Mouse (Mus musculus): ENCODE measurements around the gene Stpg3. TPM values are rescaled to one million over a fixed set of nuclear protein-coding genes. Genes with fewer than 3 reads are reported as not detected.
A peak's percentile ranks its signal among the peaks of the same experiment; 100 is the strongest.

Gene Stpg3
- total and polyA plus RNA-seq, 3 experiments, result 0.07 TPM; not detected in 2

DNA sequence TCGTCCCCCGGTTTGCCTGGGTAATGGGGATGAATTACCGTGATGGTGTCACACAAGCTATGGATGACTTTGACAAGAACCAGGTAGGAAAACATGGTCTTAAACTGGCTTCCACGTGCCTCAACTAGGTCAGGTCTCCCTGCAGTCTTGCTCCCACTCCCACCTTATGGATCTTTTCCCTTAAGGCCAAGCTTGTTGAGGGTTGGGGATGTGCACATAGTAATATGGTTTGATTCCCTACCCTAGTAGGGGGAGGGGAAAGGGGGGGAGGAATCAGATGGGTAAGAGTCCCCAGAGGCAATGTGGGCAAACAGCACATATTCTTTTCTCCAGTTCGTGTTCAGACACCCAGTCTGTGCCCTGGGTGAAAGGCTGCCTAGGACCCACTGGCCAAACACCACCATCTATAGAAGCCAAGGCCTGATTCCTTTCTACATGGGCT is 6.9 kb upstream of the Stpg3 start (continued):
- TF ChIP-seq ZKSCAN1 (IDR thresholded peaks at IDR 0.05; ENCODE audit: low read depth, low read length), result no peak
- TF ChIP-seq NELFE (IDR thresholded peaks at IDR 0.05; ENCODE audit: low read depth, low read length), result no peak
- no peak for TF ChIP-seq TCF12 (IDR thresholded peaks at IDR 0.05; ENCODE audit: low read depth, low read length)
- TF ChIP-seq JUND (IDR thresholded peaks at IDR 0.05; ENCODE audit: low read depth, low read length), result no peak
- no peak for TF ChIP-seq MXI1 (IDR thresholded peaks at IDR 0.05; ENCODE audit: low read depth, low read length)
- 0 out of 2 replicates have a peak, but pooled peaks have one; percentile 27 for TF ChIP-seq MYC (IDR thresholded peaks at IDR 0.05; ENCODE audit: low read depth, low read length)
- TF ChIP-seq SIN3A (IDR thresholded peaks at IDR 0.05; ENCODE audit: low read length), result 0 out of 2 replicates have a peak, but pooled peaks have one; percentile 11
- peak; percentile 61 to 77; a peak in 3 of 4 replicates for TF ChIP-seq POLR2A (IDR thresholded peaks at IDR 0.05; ENCODE audit: control insufficient read depth in 1 of 2, insufficient read depth in 1 of 2, low read depth in 1 of 2, low read length in 2 of 2, poor library complexity in 1 of 2)

DNA sequence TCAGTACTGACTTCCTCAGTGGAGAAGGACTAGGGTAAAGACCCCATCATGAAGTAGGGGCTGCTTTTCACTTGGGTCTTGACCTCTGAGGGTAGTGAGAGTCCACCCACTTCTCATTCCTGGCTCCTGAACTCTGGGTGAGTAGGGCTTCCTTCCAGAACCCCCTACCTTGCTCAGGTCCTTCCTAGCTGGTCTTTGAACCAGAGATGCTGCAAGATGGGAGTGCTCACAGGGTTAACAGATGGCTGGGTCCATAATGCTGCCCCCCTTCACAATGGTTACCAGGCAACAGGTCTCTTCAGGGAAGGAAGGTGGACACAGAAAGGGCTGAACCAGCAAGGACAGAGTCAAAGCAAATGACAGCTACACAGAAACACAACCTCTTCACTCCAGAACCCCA is 4.0 kb upstream of the Stpg3 start, which contains the start of gene Fam166a:
Fam166a (plus strand) TSS at position 301 of the 400 bp plus-strand sequence.
- Histone ChIP-seq H3K4me3 (ENCODE audit: control insufficient read depth in 1 of 2, insufficient read depth in 1 of 2, low read depth in 2 of 2, low read length in 2 of 2) (no peak within 1 kb of the TSS), H3K4me1 (ENCODE audit: control insufficient read depth in 1 of 2, insufficient read depth in 2 of 2, low read length in 2 of 2) (no peaks in the 10 kb centered on the region; a peak in 1 of 4 replicates), H3K27ac (ENCODE audit: control insufficient read depth, low read depth, low read length) (no peak within 1 kb of the TSS), H3K79me2 (ENCODE audit: control insufficient read depth, insufficient read depth, low read length, poor library complexity) (peaks cover 4% of the 10 kb centered on the region), H3K9ac (ENCODE audit: control insufficient read depth, low read depth, low read length, poor library complexity, severe bottlenecking) (no peak within 1 kb of the TSS), H3K9me3 (replicated peaks; ENCODE audit: insufficient read depth, low read length) (no peaks in the 10 kb centered on the region), H3K36me3 (ENCODE audit: control insufficient read depth in 1 of 2, insufficient read depth in 2 of 2, low read length in 2 of 2) (peaks cover 2 to 3% of the 10 kb centered on the region in 2 experiments; a peak in 3 of 4 replicates), H3K27me3 (ENCODE audit: control insufficient read depth in 1 of 2, insufficient read depth in 2 of 2, low read length in 2 of 2) (no peaks in the 10 kb centered on the region)
- TF ChIP-seq POLR2A (IDR thresholded peaks at IDR 0.05; ENCODE audit: control insufficient read depth in 1 of 2, insufficient read depth in 1 of 2, low read depth in 1 of 2, low read length in 2 of 2, poor library complexity in 1 of 2) (no peak), MEF2A (IDR thresholded peaks at IDR 0.05; ENCODE audit: extremely low read depth, insufficient replicate concordance, low read depth, low read length, poor library complexity, severe bottlenecking) (no peak), MXI1 (IDR thresholded peaks at IDR 0.05; ENCODE audit: low read depth, low read length) (no peak), ZNF384 (IDR thresholded peaks at IDR 0.05; ENCODE audit: low read depth, low read length) (no peak), TAL1 (IDR thresholded peaks at IDR 0.05; ENCODE audit: low read length) (no peak), ZC3H11A (IDR thresholded peaks at IDR 0.05; ENCODE audit: low read depth, low read length) (no peak), POLR2AphosphoS2 (IDR thresholded peaks at IDR 0.05; ENCODE audit: low read length) (no peak), ETS1 (IDR thresholded peaks at IDR 0.05; ENCODE audit: low read depth, low read length) (no peak), TCF12 (IDR thresholded peaks at IDR 0.05; ENCODE audit: low read depth, low read length) (no peak), NELFE (IDR thresholded peaks at IDR 0.05; ENCODE audit: low read depth, low read length) (no peak), TBP (IDR thresholded peaks at IDR 0.05; ENCODE audit: low read depth, low read length) (no peak), JUND (IDR thresholded peaks at IDR 0.05; ENCODE audit: low read depth, low read length) (no peak), SMC3 (IDR thresholded peaks at IDR 0.05; ENCODE audit: low read depth, low read length) (no peak), CTCF (IDR thresholded peaks at IDR 0.05 in 2 of 3, conservative IDR thresholded peaks at IDR 0.05 in 1 of 3; ENCODE audit: control insufficient read depth in 1 of 3, insufficient read depth in 1 of 3, low read depth in 2 of 3, low read length in 3 of 3, poor library complexity in 1 of 3, severe bottlenecking in 1 of 3) (no peak), CHD1 (IDR thresholded peaks at IDR 0.05; ENCODE audit: low read depth, low read length) (no peak), GATA1 (IDR thresholded peaks at IDR 0.05; ENCODE audit: low read depth, low read length) (no peak)
- DNase-seq (ENCODE audit: low read depth, low spot score), result no peak
